ENCODE assay signal across 9 mouse cellular contexts in genomic region chr16:37539240-37539610, GRCm38 (mm10). TPM values are rescaled to one million over a fixed set of nuclear protein-coding genes. Genes with fewer than 3 reads are reported as not detected.
DNase-seq lines count a peak whose midpoint lies in the region; ATAC-seq and TF ChIP-seq lines count a peak whose summit lies in the region.
"Had no signal": no experiment of that assay in that cellular context is flagged by ENCODE, and none has a peak within 500 bp of the region (broad histone marks: within the 10 kb centered on the region; RNA-seq: fewer than 3 reads in every experiment).

No protein-coding gene starts in this region.

- intact Hi-C loops in heart, postnatal 25 days (cut with DNase I) = loop anchor here (10.0 kb wide), 1 partner anchor 276 kb away; no protein-coding TSS in a partner anchor

- POLR2A ChIA-PET in Patski (lab: Charles Lee) = interaction anchor here (1.2 kb wide), 1 partner anchor 10 kb away, joined by 3 read pairs; no protein-coding TSS in a partner anchor

- peak; percentile 8; the same call in 1 of the 2 replicates for ATAC-seq in heart, embryonic 14.5 days (ENCODE audit: insufficient number of reproducible peaks, insufficient read depth, low FRiP score, low read depth)
- ATAC-seq in Patski = peak; percentile 20
- ATAC-seq in megakaryocyte progenitor cell, adult 5-6 weeks (replicated peaks; ENCODE audit: poor library complexity) = peak; percentile 51

- CTCF ChIA-PET in Patski (lab: Charles Lee) = no interaction called here

- in situ Hi-C loops in Patski (cut with MboI; ENCODE audit: low pct_unique_long_range_greater_than_20kb) = no loop called here

- H3K4me1 ChIP-seq in heart, embryonic 14.5 days (ENCODE audit: control insufficient read depth in 2 of 2, insufficient read depth in 2 of 2, low read length in 2 of 2) = peaks cover 5 to 23% of the 10 kb centered on the region in 2 experiments
- H3K4me1 ChIP-seq in hindbrain, embryonic 10.5 days (replicated peaks) = peaks cover 23% of the 10 kb centered on the region

- WGBS in heart, embryonic 14.5 days = under 1% methylated on average over 22 of the region's 22 CpGs
- under 1% methylated on average over 22 of the region's 22 CpGs for WGBS in hindbrain, embryonic 10.5 days

- TF ChIP-seq CTCF in Patski (IDR thresholded peaks at IDR 0.05) = no peak

- peaks cover 40% of the 10 kb centered on the region for H3K36me3 ChIP-seq in heart, embryonic 14.5 days (ENCODE audit: control insufficient read depth, insufficient read depth, low read length)
- H3K36me3 ChIP-seq in hindbrain, embryonic 10.5 days = peaks cover 27% of the 10 kb centered on the region

- H3K4me2 ChIP-seq in heart, embryonic 14.5 days (ENCODE audit: low read length) = peak overlapping the region; percentile 75

- no peak for DNase-seq in heart, postnatal 25 days (ENCODE audit: low spot score)
- no peak for DNase-seq in Patski (ENCODE audit: low read depth, low spot score)
- no peak for DNase-seq in hindbrain, embryonic 10.5 days (ENCODE audit: low spot score)
- DNase-seq in cerebellum, adult 9-11 months = no peak
- DNase-seq in adrenal gland, postnatal 10 days = no peak
- DNase-seq in thymus, postnatal 0 days (ENCODE audit: low spot score) = no peak

- peak overlapping the region; percentile 82 for H3K4me3 ChIP-seq in heart, embryonic 14.5 days (ENCODE audit: control insufficient read depth in 1 of 2, insufficient read depth in 1 of 2, low read depth in 1 of 2, low read length in 2 of 2)
- H3K4me3 ChIP-seq in hindbrain, embryonic 10.5 days = peak overlapping the region; percentile 90

- H3K27ac ChIP-seq in heart, embryonic 14.5 days (replicated peaks in 1 of 2; ENCODE audit: control insufficient read depth in 1 of 2, insufficient read depth in 1 of 2, low read depth in 2 of 2, low read length in 2 of 2) = peak overlapping the region; percentile 69 to 89
- H3K27ac ChIP-seq in hindbrain, embryonic 10.5 days = peak overlapping the region; percentile 99

- peak overlapping the region; percentile 90 for H3K9ac ChIP-seq in heart, embryonic 14.5 days (ENCODE audit: low read length)

- H3K27me3 ChIP-seq in heart, embryonic 14.5 days (ENCODE audit: control insufficient read depth, insufficient read depth, low read length) = no peaks in the 10 kb centered on the region
- no peaks in the 10 kb centered on the region for H3K27me3 ChIP-seq in Patski
- no peaks in the 10 kb centered on the region for H3K27me3 ChIP-seq in hindbrain, embryonic 10.5 days (ENCODE audit: insufficient read depth, poor library complexity, severe bottlenecking)

- H3K9me3 ChIP-seq in heart, embryonic 14.5 days (ENCODE audit: control insufficient read depth, low read length) = no peaks in the 10 kb centered on the region
- H3K9me3 ChIP-seq in hindbrain, embryonic 10.5 days = no peaks in the 10 kb centered on the region

RNA-seq across cellular contexts. Expression of gene Gtf2e1, which starts 0.4 kb away (rescaled TPM):
- polyA plus RNA-seq in heart, embryonic 14.5 days (2014; fragmentation: Nextera tagmentation; extraction: Ambion mirVana) = 20.9 and 21.2 TPM in 2 replicates
- 1 to 10 TPM; 6.4 to 6.5 TPM for total RNA-seq in heart, postnatal 25 days (2021)
- 17.4 TPM for polyA plus RNA-seq in Patski (2021)
- polyA plus RNA-seq in hindbrain, embryonic 10.5 days (2016; fragmentation: Nextera tagmentation; extraction: Ambion mirVana) = 47.5 and 49.5 TPM in 2 replicates
- total RNA-seq in megakaryocyte progenitor cell, adult 5-6 weeks (2015) = 18.8 and 19.5 TPM in 2 replicates
- total RNA-seq in megakaryocyte progenitor cell, adult 5-6 weeks (2017) = 24.9 and 26.6 TPM in 2 replicates
- total RNA-seq in adrenal gland, postnatal 10 days (2021) = 10 to 100 TPM; 13.8 to 14.2 TPM
- 20.5 and 21.6 TPM in 2 replicates for polyA plus RNA-seq in thymus, postnatal 0 days (2015; fragmentation: Nextera tagmentation; extraction: Ambion mirVana)

RNA-seq across cellular contexts. Expression of gene Rabl3, which starts 0.5 kb away (rescaled TPM):
- 25.6 and 26.3 TPM in 2 replicates for polyA plus RNA-seq in heart, embryonic 14.5 days (2014; fragmentation: Nextera tagmentation; extraction: Ambion mirVana)
- total RNA-seq in heart, postnatal 25 days (2021) = 1 to 10 TPM; 5.8 to 6.0 TPM
- 11.7 TPM for polyA plus RNA-seq in Patski (2021)
- 38.3 and 40.5 TPM in 2 replicates for polyA plus RNA-seq in hindbrain, embryonic 10.5 days (2016; fragmentation: Nextera tagmentation; extraction: Ambion mirVana)
- 12.3 and 20.9 TPM in 2 replicates for total RNA-seq in megakaryocyte progenitor cell, adult 5-6 weeks (2015)
- total RNA-seq in megakaryocyte progenitor cell, adult 5-6 weeks (2017) = 9.5 and 9.9 TPM in 2 replicates
- total RNA-seq in adrenal gland, postnatal 10 days (2021) = 10 to 100 TPM; 11.1 to 13.1 TPM
- 17.0 and 17.1 TPM in 2 replicates for polyA plus RNA-seq in thymus, postnatal 0 days (2015; fragmentation: Nextera tagmentation; extraction: Ambion mirVana)

RNA-seq across cellular contexts. Expression of gene Hgd, which starts 40.7 kb away (rescaled TPM):
- 0.19 and 0.31 TPM in 2 replicates for polyA plus RNA-seq in heart, embryonic 14.5 days (2014; fragmentation: Nextera tagmentation; extraction: Ambion mirVana)
- total RNA-seq in heart, postnatal 25 days (2021) = not detected
- polyA plus RNA-seq in Patski (2021) = 0.09 TPM
- 0.12 TPM in 1 of 2 replicates, not detected in the other for polyA plus RNA-seq in hindbrain, embryonic 10.5 days (2016; fragmentation: Nextera tagmentation; extraction: Ambion mirVana)
- total RNA-seq in megakaryocyte progenitor cell, adult 5-6 weeks (2015) = not detected in 2 replicates
- total RNA-seq in megakaryocyte progenitor cell, adult 5-6 weeks (2017) = 0.20 TPM in 1 of 2 replicates, not detected in the other
- 10 to 100 TPM; 20.0 to 33.9 TPM for total RNA-seq in adrenal gland, postnatal 10 days (2021)
- 0.33 and 0.37 TPM in 2 replicates for polyA plus RNA-seq in thymus, postnatal 0 days (2015; fragmentation: Nextera tagmentation; extraction: Ambion mirVana)
- total RNA-seq: left cerebral cortex, adult 18-20 months had no signal
